Mouse (Mus musculus) kidney, adult 2 months (tissue): ENCODE data around the gene Mup6. TPM values are rescaled to one million over a fixed set of nuclear protein-coding genes. Genes with fewer than 3 reads are reported as not detected.
A peak's percentile ranks its signal among the peaks of the same experiment; 100 is the strongest.

Experiments
- DNase-seq: peaks from one replicate; pipeline ENCODE4 v3.0.0; 2021
- H3K27ac ChIP-seq: fragments of 200-500 bp; 2 replicates; pipeline ENCODE4 v1.5.1; 2012; ENCODE audit warnings: low read depth, low read length, control low read depth, inconsistent platforms; ENCODE audit not compliant: insufficient read depth
- H3K27me3 ChIP-seq: fragments of 200-500 bp; replicated peaks from 2 replicates; pipeline ENCODE4 v1.6.1; 2012; ENCODE audit warnings: mild to moderate bottlenecking, moderate library complexity, low read length, inconsistent platforms; ENCODE audit not compliant: control insufficient read depth, insufficient read depth
- H3K36me3 ChIP-seq: fragments of 200-500 bp; 2 replicates; pipeline ENCODE4 v1.6.1; 2012; ENCODE audit warnings: mild to moderate bottlenecking, moderate library complexity, low read length, inconsistent platforms; ENCODE audit not compliant: control insufficient read depth, insufficient read depth
- H3K4me1 ChIP-seq: fragments of 200-500 bp; 2 replicates; pipeline ENCODE4 v1.6.1; 2011; ENCODE audit warnings: low read length; ENCODE audit not compliant: control insufficient read depth, insufficient read depth
- H3K4me3 ChIP-seq: fragments of 200-500 bp; 2 replicates; pipeline ENCODE4 v1.5.1; 2011; ENCODE audit warnings: mild to moderate bottlenecking, low read depth, low read length, control low read depth; ENCODE audit not compliant: insufficient read depth
- CTCF ChIP-seq: fragments of 200-500 bp; conservative IDR thresholded peaks from 2 replicates; pipeline ENCODE4 v1.5.1; 2011; ENCODE audit warnings: low read depth, mild to moderate bottlenecking, control low read depth, low read length, moderate library complexity, mixed read lengths; ENCODE audit not compliant: insufficient read depth, insufficient read length
- POLR2A ChIP-seq: fragments of 200-500 bp; IDR thresholded peaks from one replicate; pipeline ENCODE4 v1.6.1; 2011; ENCODE audit warnings: low read depth, low read length, control low read depth
- WGBS: fragments of 180-500 bp; shearing (Covaris S2); methylation state at CpG from one replicate; pipeline ENCODE4 v1.1.7; 2018; 5-methylcytosine and 5-hydroxymethylcytosine counted together
- polyA plus RNA-seq: library from polyadenylated mRNA; depleted of rRNA; stranded (reverse); fragments of >200 nt; gene quantifications from 2 replicates; pipeline ENCODE4 v1.2.3, GENCODE M21; 2012; rRNA removed

The Mup6 gene
- polyA plus RNA-seq = not detected in 2 replicates

DNA sequence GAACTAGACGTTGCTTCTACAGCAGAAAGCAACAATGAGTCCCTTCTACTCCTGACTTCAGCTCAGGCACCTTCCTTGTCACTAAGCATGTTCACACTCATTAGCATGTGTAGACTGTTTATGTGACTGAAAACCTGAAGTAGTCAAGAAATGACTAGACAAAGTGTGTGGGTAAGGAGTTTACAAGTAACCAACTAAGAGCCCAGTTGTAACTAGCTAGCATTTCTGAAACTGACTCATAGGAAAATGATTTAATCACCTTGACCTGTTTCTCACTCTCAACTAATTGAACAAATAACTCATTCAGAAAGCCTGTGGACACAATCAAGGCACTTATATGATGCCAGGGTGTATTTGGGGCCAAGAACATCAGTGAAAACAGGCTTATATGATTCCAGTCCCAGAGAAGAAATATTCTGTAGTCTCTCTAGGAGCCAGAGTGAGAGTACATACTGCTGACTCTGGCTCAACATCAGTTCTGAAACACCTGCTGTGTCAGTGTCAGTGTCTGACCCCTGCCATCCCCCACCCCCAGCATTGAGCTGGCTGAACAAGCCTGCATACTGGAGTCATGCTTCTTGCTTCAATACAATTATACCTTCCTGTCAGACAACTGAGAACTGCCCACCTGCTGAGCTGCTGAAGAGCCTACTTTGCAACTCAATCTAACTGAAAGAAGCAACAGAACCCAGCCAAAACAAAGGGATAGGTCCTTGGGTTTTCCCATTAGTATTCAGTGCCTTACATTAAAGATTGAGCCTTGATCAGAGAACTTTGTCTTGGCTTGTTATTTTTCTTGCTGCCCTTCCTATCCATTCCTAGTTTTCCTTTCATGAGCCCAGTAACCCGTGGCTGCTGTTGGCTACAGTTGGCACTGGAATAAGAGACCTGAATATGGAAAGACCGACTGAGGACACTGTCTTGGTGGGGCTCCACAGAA is at the start of gene Mup6:
TSS of gene Mup6 (plus strand) at position 890 of the 940 bp plus-strand sequence.
- TF ChIP-seq CTCF (no peak), POLR2A (no peak)
- no peak within 1 kb of the TSS for H3K4me3 ChIP-seq
- H3K4me1 ChIP-seq = no peaks in the 10 kb centered on the region
- no peak within 1 kb of the TSS for H3K27ac ChIP-seq
- DNase-seq = no peak
- H3K27me3 ChIP-seq = no peaks in the 10 kb centered on the region
- WGBS = 38% methylated on average over 3 of the region's 3 CpGs
- H3K36me3 ChIP-seq = no peaks in the 10 kb centered on the region

DNA sequence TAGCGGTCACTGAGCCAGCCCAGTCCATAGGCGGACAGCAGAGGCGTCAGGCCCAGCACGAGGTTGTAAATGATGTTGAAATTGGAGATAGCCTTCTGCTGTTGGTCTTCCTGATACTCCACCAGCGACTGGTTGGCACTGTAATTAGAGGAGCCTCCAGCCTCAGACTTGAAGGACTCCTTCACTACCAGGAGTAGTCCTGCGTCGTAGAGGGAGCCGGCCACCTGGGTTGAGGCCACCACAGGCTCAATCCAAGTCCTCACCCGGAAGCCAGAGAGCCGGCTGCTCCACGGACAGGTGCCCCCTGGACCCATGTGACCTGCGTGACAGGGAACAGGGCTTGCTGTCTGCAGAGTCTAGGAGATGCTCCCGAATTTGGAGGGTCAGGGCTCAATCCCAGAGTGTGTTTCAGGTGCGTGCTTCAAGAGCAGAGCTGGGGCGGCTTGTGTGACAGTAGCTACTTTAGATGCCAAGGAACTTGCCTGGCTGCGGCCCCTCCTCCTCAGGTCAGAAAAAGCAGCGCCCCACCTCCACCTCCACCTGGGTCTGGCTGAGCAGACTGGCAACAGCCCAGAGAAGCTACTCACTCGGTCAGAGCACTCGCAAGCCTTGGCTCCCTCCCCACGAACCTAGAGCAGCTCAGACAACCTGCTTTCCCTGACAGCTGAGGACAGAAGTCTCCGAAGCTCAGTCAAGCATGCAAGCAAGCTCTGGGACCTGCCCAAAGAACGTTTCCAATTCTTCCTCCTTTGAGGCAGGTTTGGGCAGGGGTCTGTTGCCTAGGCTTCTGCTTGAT is 49.3 kb upstream of the Mup6 start, which contains the start of gene Slc46a2:
TSS of gene Slc46a2 (minus strand) at position 449 of the 796 bp plus-strand sequence.
- WGBS = 16% methylated on average over 22 of the region's 22 CpGs
- Histone ChIP-seq H3K36me3 (no peaks in the 10 kb centered on the region), H3K4me3 (no peak within 1 kb of the TSS), H3K27ac (no peak within 1 kb of the TSS), H3K4me1 (peaks cover 6% of the 10 kb centered on the region; the same call in 1 of the 2 replicates), H3K27me3 (no peaks in the 10 kb centered on the region)
- no peak for TF ChIP-seq POLR2A
- TF ChIP-seq CTCF = no peak
- DNase-seq = peak; percentile 89

DNA sequence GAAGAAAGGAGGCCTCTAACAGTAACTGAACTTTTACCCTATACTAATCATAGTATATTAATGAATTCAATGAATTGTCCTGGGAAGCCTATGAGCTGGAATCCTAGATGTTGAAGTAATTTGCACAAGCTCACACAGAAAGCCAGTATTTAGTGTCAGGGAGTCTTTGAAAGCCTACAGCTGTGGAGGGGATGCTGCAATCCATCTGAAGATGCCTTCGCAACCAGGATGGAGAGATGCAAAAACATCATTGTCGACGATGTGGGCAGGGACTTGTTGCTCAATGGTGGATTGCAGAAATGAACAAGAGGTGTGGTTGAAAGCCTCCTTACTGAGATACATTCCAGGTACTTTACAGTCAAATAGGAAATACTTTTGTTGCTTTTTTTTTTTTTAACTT is 46.1 kb upstream of the Mup6 start:
- H3K4me3 ChIP-seq = no peak overlapping the region
- no peaks in the 10 kb centered on the region for H3K27me3 ChIP-seq
- H3K27ac ChIP-seq = no peak overlapping the region
- DNase-seq = no peak
- peaks cover 6% of the 10 kb centered on the region; the same call in 1 of the 2 replicates for H3K4me1 ChIP-seq
- TF ChIP-seq CTCF (no peak), POLR2A (no peak)
- WGBS = 90% methylated on average over 3 of the region's 3 CpGs
- no peaks in the 10 kb centered on the region for H3K36me3 ChIP-seq

DNA sequence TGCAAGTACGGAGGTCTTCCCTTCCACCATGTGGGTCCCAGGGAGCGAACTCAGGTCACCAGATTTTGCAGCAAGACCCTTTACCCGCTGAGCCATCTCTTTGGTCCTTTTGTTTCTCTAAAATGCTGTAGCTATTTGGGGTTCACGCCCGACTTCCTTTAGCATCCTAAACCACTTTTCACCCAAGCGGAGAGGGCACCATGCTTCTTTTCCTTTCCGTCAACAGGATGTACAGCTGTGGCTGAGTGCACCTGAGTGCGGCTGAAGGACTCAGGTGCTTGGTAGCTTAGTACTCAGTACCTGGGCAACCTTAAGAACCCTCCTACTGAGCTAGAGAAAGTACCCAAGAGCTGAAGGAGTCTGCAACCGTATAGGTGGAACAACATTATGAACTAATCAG is 39.0 kb upstream of the Mup6 start:
- Histone ChIP-seq H3K27ac (no peak overlapping the region), H3K4me3 (no peak overlapping the region), H3K27me3 (no peaks in the 10 kb centered on the region), H3K36me3 (no peaks in the 10 kb centered on the region), H3K4me1 (no peaks in the 10 kb centered on the region)
- TF ChIP-seq POLR2A (no peak), CTCF (no peak)
- DNase-seq = no peak
- WGBS = 76% methylated on average over 9 of the region's 9 CpGs

DNA sequence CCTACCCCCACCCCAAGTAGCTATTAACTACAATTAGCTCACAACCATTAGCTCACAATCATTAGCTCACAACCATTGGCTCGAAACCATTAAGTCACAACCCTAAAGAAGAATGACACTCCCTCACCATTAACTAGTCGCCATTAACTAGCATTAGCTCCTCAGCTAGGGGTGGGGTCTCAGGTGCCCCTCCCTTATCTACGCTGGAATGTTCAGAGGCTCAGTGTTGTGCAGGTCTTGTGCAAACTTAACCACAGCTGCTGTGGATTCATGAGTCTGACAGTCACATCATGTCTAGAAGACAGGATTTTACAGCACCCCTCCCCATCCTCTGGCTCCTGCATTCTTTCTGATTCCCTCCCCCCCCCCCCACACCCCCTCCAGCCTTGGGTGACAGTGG is 36.4 kb upstream of the Mup6 start:
- Histone ChIP-seq H3K27me3 (no peaks in the 10 kb centered on the region), H3K27ac (no peak overlapping the region), H3K4me1 (no peaks in the 10 kb centered on the region), H3K36me3 (no peaks in the 10 kb centered on the region), H3K4me3 (no peak overlapping the region)
- 72% methylated on average over 3 of the region's 3 CpGs for WGBS
- no peak for TF ChIP-seq POLR2A
- TF ChIP-seq CTCF = no peak
- no peak for DNase-seq

DNA sequence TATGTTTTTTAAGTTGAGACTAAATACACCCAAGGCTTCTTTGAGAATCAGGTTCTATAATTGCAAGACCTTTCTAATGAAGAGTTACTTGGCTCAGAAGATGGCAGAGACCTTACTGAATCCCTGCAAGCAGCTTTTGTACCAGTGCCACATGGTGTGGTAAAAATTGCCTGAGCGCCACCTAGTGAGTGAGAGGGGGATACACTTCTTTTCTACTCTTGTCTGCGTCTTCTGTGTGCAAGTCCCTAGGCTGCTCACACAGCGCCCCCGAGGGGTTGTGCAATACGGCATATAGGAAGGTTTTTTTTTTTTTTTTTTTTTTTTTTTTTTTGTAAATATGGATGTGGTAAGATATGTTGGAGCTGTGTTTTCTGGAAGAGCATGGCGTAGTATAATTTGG is 35.7 kb upstream of the Mup6 start:
- TF ChIP-seq POLR2A (no peak), CTCF (peak; percentile 73)

More for the DNA sequence above, 35.7 kb upstream of the Mup6 start:
- WGBS = 16% methylated on average over 6 of the region's 6 CpGs
- no peak overlapping the region for H3K4me3 ChIP-seq
- no peaks in the 10 kb centered on the region for H3K4me1 ChIP-seq
- peak; percentile 83 for DNase-seq
- no peaks in the 10 kb centered on the region for H3K27me3 ChIP-seq
- H3K36me3 ChIP-seq = no peaks in the 10 kb centered on the region
- no peak overlapping the region for H3K27ac ChIP-seq
